Mouse (Mus musculus) thymus, postnatal 25 days (tissue): Measurements from ENCODE around the gene Ccdc175.

Experiments
- DNase-seq: peaks from one replicate; pipeline ENCODE4 v3.0.0; 2022

The Ccdc175 gene

GRCm38 (mm10) chr12:72184929-72185328, at the start of gene Ccdc175:
Gene Ccdc175, minus strand, starts transcription at chr12:72185029.
- DNase-seq = no peak

- no peak for DNase-seq
These were observed 49.3 kb upstream of the Ccdc175 start for GRCm38 (mm10) chr12:72234151-72234550.

- DNase-seq = no peak
These were observed 48.3 kb upstream of the Ccdc175 start for GRCm38 (mm10) chr12:72232826-72233790.

GRCm38 (mm10) chr12:72232176-72232575, 47.3 kb upstream of the Ccdc175 start:
- no peak for DNase-seq

GRCm38 (mm10) chr12:72229451-72230196, 44.8 kb upstream of the Ccdc175 start:
- no peak for DNase-seq

- DNase-seq = no peak
These were observed 42.9 kb upstream of the Ccdc175 start for GRCm38 (mm10) chr12:72227731-72228130.

- no peak for DNase-seq
These were observed 40.5 kb upstream of the Ccdc175 start for GRCm38 (mm10) chr12:72225371-72225770.

- no peak for DNase-seq
These were observed 38.8 kb upstream of the Ccdc175 start for GRCm38 (mm10) chr12:72223557-72224102.

- DNase-seq = no peak
These were observed 28.7 kb upstream of the Ccdc175 start for GRCm38 (mm10) chr12:72213554-72213953.

- DNase-seq = no peak
These were observed 16.0 kb upstream of the Ccdc175 start for GRCm38 (mm10) chr12:72200828-72201227.

GRCm38 (mm10) chr12:72197925-72198486, 13.2 kb upstream of the Ccdc175 start:
- DNase-seq = no peak

GRCm38 (mm10) chr12:72197434-72197833, 12.6 kb upstream of the Ccdc175 start:
- no peak for DNase-seq

- DNase-seq = no peak
These were observed 5.3 kb downstream of the Ccdc175 start for GRCm38 (mm10) chr12:72179561-72179960.

GRCm38 (mm10) chr12:72178322-72178721, 6.5 kb downstream of the Ccdc175 start:
- no peak for DNase-seq

- no peak for DNase-seq
These were observed 26.4 kb downstream of the Ccdc175 start for GRCm38 (mm10) chr12:72158421-72158820.

- no peak for DNase-seq
These were observed 34.0 kb downstream of the Ccdc175 start for GRCm38 (mm10) chr12:72150786-72151185.

- DNase-seq = no peak
These were observed 55.6 kb downstream of the Ccdc175 start for GRCm38 (mm10) chr12:72129203-72129602.

GRCm38 (mm10) chr12:72115686-72116345, 69.0 kb downstream of the Ccdc175 start:
- no peak for DNase-seq

GRCm38 (mm10) chr12:72115126-72115525, 69.7 kb downstream of the Ccdc175 start:
- DNase-seq = no peak

GRCm38 (mm10) chr12:72104525-72105281, 80.1 kb downstream of the Ccdc175 start:
- DNase-seq = peak; percentile 30

- no peak for DNase-seq
These were observed 80.8 kb downstream of the Ccdc175 start for GRCm38 (mm10) chr12:72104027-72104426.

GRCm38 (mm10) chr12:72102776-72103175, 82.1 kb downstream of the Ccdc175 start:
- DNase-seq = no peak
